Mouse (Mus musculus) common myeloid progenitor, adult 5-6 weeks (primary cell): Measurements from ENCODE around the gene Stx8. TPM values are rescaled to one million over a fixed set of nuclear protein-coding genes. Genes with fewer than 3 reads are reported as not detected.

Source experiments
- ATAC-seq: replicated peaks from 2 replicates; pipeline ENCODE4 v1.8.0; 2016; ENCODE audit warnings: low read depth, mild to moderate bottlenecking, moderate TSS enrichment, inconsistent platforms; ENCODE audit not compliant: poor library complexity, severe bottlenecking
- total RNA-seq: library from RNA; stranded (forward); fragments of 200-1000, 187-1606 nt; gene quantifications from 2 replicates; pipeline ENCODE4 v1.2.3, GENCODE M21; 2017

Gene Stx8
- total RNA-seq, result 19.6 and 20.5 TPM in 2 replicates

DNA sequence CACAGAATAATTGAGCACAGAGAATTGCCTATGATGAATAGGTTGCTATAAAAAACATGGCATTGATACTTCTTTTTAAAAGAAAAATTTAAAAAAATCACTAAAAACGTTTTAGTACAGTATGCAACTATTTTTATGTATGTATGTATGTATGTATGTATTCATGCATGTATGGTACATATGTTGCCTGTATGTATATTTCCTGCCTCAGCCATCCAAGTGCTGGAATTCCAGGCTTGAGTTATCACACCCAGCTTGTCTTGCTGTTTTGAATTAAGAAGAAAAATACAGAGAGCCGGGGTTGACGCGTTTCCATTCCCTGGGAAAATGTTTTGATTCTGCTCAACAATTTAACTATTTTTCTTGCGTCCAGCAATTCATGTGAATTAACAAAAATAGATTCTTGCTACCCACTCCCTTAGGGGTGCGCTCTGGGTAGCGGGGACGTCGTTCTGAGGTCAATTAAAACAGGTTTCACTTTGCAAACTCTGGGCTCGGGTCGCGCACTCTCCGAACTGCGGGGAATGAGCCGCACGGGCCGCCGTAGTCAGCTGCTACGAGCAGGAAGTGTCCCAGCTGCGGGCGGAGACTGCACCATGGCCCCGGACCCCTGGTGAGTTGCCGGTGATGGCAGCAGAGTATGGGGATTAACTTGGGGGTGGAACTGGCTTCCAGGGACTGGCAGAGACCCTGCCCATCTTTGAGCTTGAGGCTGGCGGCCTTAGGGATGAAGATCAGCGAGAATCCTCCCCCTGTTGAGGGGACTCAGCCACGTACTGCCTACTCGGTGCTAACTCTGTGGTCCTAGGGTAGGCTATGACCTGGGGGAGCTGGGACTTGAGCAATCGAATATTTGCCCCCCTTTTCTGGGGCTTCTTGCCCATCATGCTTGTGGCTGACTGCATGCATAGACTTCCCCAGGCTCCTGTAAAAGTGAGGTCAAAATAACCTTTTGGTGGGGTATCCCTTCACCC is at the start of gene Stx8:
TSS of gene Stx8 (plus strand) at position 289 of the 974 bp plus-strand sequence.
- ATAC-seq, result peak; percentile 85

DNA sequence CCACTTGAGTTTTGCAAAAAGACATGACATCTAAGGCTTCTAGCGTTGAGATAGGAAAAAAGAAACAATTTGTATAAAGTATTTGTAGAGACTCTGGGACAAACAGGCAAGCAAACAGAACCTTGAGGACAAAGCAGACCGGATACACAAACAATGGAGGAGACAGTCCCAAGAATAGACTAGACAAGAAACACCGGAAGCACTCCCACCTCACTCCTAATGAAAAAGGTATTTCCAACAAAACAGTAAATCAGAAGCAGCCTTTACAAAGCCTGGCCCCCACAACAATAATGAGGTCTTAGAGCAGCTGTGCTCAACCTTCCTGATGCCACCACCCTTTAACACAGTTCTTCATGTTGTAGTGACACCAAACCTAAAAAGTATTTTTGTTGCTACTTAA is 48.9 kb upstream of the Stx8 start:
- ATAC-seq, result no peak

DNA sequence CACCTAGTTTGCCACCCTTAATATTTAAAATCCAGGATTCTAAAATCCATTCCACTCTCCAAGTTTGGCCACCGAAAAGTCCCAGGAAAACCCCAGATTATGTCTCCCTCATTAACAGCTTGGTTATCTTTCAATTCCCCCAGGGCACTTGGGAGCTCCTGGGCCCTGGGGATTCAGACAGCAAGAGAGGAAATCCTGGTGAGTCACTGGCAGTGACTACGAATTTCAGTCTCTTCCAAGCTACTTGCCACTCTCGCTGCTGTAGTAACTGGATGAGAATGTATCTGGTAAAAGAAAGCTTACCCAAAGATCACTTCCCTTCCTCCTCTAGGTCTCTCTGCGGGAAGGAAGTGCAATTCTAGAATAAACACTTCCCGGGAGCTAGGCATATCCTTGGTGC is 46.4 kb upstream of the Stx8 start:
- ATAC-seq, result no peak

DNA sequence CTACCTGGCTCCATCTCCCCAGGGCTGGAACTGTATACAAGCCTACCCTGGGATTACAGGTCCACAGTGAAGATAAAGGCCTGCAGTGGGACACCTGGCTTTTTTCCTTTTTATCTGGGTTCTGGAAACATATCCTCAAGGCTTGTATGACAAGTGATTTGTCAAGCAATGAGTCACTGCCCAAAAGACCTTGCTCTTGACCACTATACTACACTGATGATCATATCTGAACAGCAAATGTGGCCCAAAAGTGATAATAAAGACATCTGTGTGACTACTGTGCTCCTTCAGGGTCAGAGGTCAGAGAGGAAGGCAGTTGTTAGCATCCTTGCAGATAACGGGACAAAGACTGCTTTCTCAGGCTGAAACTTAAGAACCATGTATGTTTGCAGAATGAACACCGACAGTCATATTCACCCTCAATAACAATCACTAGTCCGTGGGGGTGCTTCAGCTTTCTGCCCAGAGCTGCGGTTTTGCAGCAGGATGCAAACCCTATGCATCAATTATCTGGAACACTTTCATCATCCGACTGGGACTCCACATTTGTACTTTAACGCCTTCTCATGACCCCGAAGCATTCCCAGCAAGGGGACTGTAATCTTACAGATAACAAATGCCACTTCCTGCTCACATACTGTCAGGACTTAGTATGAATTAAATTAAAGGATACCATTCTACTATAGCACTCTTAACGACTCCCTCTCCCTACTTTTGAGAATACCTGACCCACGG is 45.6 kb upstream of the Stx8 start:
- ATAC-seq, result no peak

DNA sequence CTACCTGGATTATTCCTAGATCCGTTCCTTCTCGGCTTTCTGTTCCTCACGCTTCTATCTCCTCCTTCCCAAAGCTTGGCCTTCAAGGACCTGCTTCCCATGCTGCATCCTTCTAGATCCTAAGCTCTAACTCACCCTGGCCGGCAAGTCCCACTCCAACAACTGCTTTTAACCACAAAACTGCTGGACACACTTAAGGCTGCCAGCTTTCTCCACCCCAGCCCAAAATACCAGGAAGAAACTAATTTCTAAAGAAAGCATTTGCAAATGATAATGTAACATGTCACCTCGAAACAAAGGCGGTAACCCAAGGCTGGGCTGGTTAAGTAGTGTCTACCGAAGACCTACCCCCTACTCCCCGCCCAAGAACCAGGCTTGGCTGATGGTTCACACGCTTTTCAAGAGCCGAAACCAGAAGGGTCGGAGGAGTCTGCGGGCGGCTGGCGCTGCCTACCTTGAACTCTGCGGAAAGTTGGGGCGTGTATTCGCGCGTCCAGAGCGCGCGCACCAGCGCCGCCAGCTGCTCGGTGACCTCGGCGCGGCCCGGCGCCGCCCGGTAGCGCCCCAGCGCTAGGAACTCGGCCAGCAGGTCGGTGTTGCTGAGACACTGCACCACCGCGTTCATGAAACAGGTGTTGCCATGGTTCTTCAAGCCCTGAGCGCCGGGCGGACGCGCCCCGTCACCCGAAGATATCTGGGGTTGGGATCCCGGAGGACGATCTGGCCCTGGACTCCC is 44.7 kb upstream of the Stx8 start:
- peak; percentile 52 for ATAC-seq

DNA sequence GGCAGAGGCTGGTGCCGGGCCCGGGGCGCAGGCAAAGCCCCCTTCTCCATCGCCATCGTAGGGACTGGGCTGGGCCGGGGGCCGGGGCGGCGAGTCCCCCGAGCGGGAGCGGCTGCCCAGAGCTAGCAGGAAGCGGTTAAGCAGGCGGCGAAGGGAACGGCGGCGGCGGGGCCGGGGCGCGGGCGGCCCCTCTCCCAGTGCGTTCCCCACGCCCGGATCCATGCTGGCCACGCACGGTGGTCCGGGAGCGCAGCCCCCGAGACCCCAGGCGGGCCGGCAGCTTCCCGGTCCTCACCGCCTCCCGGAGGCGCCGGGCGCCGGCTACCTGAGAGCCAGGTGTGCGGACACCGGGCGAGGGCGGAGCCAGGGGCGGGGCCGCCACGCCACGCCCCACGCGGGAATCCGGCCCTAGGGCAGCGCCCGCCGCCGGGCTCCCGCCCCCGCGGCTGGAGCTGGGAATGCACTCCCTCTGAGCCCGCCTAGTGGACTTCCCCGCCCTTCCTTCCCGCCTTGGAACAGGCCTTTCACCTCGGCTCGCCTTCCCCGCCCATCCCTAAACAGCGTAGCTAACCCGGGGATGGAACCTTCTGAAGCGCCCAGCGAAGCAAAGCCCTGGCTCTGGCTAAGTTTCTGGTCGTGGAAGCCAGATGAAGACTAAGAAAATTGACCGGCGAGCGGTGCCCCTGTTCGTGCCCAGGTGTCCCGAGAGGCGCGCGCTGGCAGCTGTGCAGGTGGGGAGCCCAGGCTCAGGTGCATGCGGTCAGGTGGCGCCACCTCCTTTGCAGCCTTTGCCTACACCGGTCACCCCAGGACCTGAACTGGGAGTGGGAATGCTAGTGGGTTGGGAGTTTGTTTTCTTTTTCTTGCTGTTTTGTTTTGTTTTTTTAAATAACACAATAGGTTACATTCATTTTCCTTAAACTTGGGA is 43.9 kb upstream of the Stx8 start, which contains the start of gene Usp43:
TSS of gene Usp43 (minus strand) at position 327 of the 928 bp plus-strand sequence.
- no peak for ATAC-seq

DNA sequence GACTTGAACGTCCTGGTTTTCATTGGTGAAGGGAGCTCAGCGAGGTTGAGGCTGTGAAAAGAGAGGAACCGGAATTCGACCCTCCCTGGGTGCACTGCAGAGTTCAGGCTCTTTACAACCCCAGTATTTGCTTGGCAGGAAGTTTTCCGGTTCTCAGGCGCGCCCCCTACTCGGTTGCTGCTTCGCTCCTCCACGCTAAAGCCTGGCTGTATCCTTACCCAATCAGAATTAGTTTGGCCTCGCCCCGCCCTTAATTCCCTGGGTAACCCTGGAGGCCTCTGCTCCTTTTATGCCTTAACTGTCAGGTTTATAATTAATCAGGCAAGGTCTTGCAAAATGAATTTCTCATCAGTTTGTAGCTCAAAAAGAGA is 43.3 kb upstream of the Stx8 start:
- ATAC-seq, result peak; percentile 86

DNA sequence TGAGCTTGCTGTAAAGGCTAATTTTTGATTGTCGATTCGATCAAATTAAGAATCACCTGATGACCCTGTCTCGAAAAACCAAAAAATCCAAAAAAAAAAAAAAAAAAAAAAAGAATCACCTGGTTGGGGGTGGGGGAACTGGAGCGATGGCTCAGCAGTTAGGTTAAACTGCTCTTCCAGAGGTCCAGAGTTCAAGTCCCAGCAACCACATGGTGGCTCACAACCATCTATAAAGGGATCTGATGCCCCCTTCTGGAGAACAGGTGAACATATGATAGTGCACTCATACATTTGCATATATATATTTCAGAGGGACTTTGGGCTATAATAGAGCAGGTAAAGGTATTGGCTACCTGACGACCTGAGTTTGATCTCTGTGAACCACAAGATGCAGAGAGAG is 42.3 kb upstream of the Stx8 start:
- no peak for ATAC-seq

DNA sequence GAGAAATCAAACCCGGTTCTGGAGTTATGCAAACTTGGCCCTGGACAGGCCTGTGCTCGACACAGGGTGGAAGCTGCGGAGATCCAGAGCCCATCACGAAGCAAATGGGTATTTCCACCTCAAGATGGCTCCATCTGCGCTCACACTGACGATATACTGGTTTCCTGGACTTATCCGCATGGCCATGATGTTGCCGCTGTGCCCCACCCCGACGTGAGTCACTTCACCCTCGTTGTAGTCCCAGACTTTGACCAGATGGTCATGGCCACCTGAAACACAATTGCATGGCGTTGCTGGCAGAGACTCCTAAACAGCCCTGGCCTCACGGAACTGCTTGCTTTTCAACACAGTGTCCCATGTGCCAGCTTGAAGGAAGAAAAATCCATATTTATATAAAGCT is 41.0 kb upstream of the Stx8 start:
- no peak for ATAC-seq

DNA sequence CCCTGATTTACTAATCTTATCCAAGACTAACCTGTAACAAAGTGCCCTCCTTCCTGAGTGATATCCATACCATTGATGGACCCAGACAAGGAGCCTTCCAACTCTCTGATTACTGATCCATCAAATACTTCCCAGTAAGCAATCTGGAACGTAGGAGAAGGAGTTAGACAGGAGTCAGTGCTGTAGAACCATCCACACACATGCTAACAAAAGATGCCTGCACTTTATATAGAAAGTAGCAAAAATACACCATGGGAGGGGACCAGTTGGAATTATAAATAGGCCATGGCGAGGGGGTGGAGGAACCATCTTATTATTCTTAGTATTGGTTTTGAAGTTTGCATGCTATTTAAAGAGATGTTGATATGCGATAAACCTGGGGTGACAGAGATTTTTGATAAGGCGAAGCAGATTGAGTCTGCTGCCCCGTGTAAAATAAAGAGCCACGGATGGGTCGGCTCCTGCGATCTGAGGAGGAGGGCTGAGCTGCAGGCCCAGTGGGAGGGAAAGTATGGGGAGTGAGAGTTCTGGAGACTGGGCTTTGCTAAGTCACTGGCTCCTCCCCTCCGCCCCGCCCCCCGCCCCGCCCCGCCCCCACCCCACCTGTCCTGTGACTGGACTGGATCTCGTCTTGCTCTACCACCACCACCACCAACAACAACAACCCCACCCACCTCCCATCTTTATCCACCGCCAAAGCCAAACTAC is 39.5 kb upstream of the Stx8 start:
- no peak for ATAC-seq

DNA sequence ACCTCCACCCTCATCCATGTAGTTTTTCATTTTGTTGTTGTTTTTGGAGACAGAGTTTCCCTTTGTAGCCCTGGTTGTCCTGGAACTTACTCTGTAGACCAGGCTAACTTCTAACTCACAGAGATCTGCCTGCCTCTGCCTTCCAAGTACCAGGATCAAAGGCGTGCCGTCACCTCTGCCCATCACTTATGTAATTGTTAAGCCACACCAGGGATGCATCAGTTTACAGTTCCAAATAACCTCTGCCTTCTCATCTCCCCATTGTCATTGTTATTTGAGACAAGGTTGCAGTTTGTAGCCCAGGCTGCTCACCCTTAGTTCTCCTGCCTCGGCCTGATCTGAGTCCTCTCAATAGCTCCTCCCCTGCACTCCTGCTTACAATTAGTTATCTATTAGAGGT is 33.8 kb upstream of the Stx8 start:
- ATAC-seq, result no peak

DNA sequence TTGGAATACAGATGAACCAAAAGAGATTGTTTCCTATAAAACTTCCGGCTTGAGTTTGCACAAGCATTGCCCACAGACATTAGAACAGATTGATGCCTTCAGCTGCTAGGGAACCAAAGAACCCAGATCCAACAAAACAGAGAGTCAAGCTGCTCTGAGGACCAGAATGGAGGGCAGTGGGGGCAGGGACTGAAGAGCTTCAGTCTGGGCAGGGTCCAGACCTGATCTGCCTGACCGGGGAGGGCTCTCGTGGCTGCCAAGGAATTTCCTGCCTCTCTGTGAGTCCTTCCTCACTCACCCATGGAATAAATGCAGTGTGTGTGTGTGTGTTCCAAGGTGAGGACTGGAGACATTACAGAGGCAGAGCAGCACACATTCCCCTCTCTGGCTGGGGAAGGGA is 17.8 kb upstream of the Stx8 start:
- no peak for ATAC-seq

DNA sequence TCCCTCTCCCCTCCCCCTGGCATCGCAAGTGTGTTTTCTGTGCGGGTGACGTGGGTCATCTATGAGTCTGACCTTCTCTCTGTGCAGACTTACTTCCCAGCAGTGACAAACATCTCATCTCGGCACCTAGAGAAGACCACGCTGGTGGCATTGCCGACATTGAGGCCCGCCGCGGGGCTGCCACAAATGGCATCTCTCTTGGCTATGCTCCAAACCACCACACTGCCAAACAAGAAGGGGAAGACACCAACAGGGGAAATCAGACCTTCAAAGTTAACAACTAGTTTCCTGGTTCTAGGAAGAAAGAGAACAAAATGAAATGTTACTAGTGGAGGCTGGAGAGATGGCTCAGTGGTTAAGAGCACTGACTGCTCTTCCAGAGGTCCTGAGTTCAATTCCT is 16.5 kb upstream of the Stx8 start:
- peak; percentile 60 for ATAC-seq

DNA sequence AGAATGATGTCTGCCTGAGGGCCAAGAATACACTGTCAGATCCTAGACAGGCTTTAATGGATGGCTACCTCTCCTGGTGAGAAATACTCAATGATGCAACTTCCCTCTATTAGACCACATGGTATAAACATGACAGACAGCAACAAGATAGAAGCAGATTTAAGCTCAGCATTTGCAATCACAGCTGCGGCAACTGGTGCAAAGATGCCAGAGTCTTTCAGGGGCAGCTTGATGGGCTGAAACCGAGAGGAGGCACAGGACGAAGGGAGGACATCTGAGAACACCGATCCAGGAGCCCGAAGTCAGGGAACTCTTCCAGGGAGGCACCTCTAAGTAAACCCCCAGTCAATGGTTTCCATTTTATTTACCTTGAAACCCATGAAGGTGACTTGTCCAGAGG is 12.4 kb upstream of the Stx8 start:
- no peak for ATAC-seq

DNA sequence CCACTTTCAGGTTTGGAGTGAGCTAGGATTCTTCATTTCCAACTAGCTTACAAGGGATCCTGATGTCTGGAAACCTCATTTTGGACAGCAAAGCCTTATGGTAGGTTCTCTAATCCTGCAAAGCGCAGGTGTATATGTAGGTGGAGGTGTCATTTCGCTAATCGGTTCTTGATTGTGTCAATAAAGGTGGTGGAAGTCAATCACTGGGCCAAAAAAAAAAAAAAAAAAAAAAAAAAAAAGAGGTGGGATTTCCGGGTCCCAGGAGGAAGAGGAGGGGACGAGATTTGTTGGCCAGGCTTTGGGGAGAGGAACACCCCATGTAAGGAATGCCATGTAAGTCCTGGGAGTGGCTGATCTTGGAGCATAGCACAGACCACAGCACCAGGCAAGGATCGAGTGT is 11.6 kb upstream of the Stx8 start:
- ATAC-seq, result no peak

DNA sequence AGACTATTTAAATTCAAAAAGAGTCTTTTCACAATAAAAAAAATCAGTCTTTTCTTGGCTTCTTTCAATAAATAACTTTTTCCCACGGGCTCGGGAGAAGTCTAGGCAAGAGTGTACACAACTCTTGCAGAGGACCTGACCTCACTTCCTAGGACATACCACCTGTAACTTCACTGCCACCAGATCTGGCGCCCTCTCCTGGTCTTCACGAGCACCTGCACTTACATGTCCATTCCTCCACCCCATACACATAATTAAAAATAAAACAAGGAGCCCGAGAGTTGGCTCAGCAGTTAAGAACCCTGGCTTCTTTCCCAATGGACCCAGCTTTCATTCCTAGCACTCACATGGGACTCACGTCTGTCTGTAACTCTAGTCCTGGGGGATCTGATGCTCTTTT is 1.9 kb upstream of the Stx8 start:
- no peak for ATAC-seq

DNA sequence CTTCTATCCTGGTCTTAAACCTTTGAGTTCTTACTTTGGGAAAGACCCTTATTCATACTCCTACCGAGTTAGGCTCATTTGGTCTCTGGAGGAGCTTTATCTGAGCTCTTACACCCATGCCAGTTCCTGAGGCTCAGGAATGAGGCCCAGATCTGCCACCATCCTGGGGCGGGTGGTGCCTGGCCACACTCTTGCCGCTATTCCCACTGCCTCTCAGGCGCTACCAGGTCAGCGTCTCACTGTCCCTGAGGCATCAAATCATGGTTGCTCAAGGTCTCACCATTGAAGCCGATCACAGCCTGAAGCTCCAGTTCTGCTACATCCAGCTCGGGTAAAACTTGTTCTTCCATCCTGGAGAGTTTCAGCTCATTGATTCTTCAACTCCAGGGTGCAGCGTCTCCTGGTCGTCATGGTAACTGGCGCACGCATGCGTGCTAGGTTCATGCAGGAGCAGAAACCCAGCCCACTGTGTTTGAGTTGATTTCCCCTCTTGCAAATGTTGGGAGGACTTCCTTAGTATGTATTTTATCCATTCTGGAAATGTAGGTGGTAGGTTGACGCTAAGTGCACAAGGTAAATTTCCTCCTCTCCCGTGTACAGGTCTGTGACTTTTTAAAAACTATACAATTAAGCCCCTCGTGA is 630 bp upstream of the Stx8 start, which contains the start of gene Cfap52:
TSS of gene Cfap52 (minus strand) at position 410 of the 642 bp plus-strand sequence.
- peak; percentile 72 for ATAC-seq

DNA sequence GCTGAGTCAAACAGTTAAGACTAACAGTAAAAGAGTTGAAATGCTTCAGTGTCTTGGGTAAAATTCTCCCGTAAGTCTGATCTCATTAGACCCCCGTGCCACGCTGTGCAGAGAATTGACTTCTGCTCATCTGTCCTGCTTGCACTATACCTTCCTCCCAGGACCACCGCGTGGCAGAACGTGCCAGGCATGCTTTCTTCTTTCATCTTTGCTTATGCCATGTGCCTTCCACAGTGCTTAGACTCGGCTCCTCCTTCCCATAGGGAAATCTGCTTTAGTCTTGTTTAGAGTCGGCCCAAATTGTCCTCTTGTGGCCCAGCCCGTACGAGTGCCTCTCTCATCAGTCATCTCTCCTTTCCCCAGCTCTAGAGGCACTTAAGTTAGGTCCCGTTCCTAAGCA is 1.8 kb downstream of the Stx8 start:
- no peak for ATAC-seq
